Mouse (Mus musculus): ENCODE data around the gene Snx25. TPM values are rescaled to one million over a fixed set of nuclear protein-coding genes. Genes with fewer than 3 reads are reported as not detected.

Gene Snx25
- total and polyA plus RNA-seq, 3 experiments = 20.0 to 23.1 TPM; not detected in 1

DNA sequence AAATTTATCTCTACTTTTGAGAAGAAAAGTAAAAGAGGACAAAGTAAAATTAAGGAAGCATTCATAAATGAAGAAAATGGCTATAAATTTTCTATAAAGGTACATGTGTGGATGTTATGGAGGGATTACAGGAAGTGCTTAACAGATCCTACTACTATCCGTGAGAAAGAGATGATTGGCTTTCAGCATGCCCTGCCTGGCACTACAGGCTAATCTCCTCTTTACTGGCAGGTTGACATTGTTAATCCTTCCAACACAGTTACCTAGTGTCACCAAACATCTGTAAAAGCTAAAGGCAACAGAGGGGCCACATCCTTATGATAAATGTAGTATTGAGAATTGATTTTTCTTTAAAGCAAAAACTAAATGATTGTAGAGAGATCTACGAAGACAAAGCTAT, 21.7 kb upstream of the Snx25 start:
- H3K4me3 ChIP-seq (ENCODE audit: control insufficient read depth in 1 of 2, insufficient read depth in 1 of 2, low read depth in 2 of 2, low read length in 2 of 2) = no peak overlapping the region
- peaks cover 2 to 15% of the 10 kb centered on the region in 2 experiments; a peak in 3 of 4 replicates for H3K4me1 ChIP-seq (ENCODE audit: control insufficient read depth in 1 of 2, insufficient read depth in 2 of 2, low read length in 2 of 2)
- no peak overlapping the region for H3K9ac ChIP-seq (ENCODE audit: control insufficient read depth, low read depth, low read length, poor library complexity, severe bottlenecking)
- TF ChIP-seq POLR2A (IDR thresholded peaks at IDR 0.05; ENCODE audit: control insufficient read depth in 1 of 2, insufficient read depth in 1 of 2, low read depth in 1 of 2, low read length in 2 of 2, poor library complexity in 1 of 2) (no peak), TCF12 (IDR thresholded peaks at IDR 0.05; ENCODE audit: low read depth, low read length) (0 out of 2 replicates have a peak, but pooled peaks have one; percentile 7)
- H3K9me3 ChIP-seq (replicated peaks; ENCODE audit: insufficient read depth, low read length) = no peaks in the 10 kb centered on the region
- peaks cover 2 to 11% of the 10 kb centered on the region in 2 experiments; a peak in 3 of 4 replicates for H3K36me3 ChIP-seq (ENCODE audit: control insufficient read depth in 1 of 2, insufficient read depth in 2 of 2, low read length in 2 of 2)
- no peak overlapping the region for H3K27ac ChIP-seq (ENCODE audit: control insufficient read depth, low read depth, low read length)
- no peaks in the 10 kb centered on the region for H3K27me3 ChIP-seq (ENCODE audit: control insufficient read depth in 1 of 2, insufficient read depth in 2 of 2, low read length in 2 of 2)
- DNase-seq (ENCODE audit: low read depth, low spot score) = no peak
- H3K79me2 ChIP-seq (ENCODE audit: control insufficient read depth, insufficient read depth, low read length, poor library complexity) = peaks cover 2% of the 10 kb centered on the region; the same call in 1 of the 2 replicates

DNA sequence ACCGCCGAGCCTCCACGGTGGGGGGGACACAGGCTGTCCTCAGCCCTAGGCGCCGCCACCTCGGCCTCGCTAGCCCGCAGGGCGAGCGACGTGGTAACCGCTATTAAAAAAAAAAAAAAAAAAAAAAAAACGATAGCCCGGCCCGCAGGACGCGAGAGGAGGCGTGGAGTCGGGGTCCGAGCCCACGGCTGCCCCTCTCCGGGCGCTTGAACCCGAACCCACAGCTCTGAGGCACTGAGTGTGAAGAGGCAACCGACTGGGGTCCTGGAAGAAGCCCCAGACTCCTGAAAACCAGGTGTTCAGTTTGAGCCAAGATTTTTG, 11.9 kb upstream of the Snx25 start:
- no peak for TF ChIP-seq TAL1 (IDR thresholded peaks at IDR 0.05; ENCODE audit: low read length)
- peak; percentile 78 for TF ChIP-seq ZNF384 (IDR thresholded peaks at IDR 0.05; ENCODE audit: low read depth, low read length)
- peaks cover 0 to 12% of the 10 kb centered on the region in 2 experiments; a peak in 2 of 4 replicates for H3K36me3 ChIP-seq (ENCODE audit: control insufficient read depth in 1 of 2, insufficient read depth in 2 of 2, low read length in 2 of 2)

DNA sequence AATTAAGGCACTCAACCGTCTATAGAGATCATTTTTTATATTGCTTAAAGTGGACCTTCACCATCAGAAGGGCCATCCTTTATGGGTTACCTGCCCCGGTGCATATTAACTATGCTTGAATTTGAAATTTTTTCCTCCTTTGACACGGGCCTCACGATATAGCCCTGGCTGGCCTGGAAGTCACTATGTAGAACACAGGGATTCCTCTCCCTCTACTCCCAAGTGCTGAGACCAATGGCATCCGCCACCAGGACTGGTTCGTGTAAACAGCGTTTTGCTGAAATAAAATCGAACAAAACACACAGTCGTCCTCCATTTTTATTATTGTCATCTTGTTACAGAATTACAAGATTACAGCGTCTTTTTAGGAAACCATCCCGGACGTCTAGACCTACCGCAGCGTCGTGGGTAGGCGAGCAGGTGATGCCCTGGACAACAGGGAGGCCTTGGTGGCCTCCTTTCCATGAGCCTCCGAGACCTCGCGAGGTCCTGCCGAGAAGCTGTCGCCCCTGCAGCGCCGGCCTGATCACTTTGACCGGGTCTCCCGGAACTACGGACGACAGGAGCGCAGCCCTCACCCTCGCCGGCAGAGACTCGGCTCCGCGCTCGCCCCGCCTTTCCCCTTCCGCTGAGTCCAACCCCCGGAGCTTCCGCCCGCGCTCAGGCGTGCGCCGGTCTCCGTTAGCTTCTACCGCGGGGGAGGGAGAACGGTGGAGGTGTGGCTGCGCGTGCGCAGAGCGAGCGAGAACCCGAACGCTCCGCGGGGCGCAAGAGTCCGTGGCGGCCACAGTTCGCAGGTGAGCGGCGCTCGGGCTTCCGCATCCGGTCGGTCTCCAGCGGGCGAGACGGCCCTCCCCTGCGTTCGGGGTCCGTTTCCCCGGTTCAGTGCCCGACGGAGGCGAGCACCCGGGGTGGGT, 11.3 kb upstream of the Snx25 start:
- H3K9ac ChIP-seq (ENCODE audit: control insufficient read depth, low read depth, low read length, poor library complexity, severe bottlenecking) = peak overlapping the region; percentile 95
- peak overlapping the region; percentile 78 to 98 for H3K4me3 ChIP-seq (ENCODE audit: control insufficient read depth in 1 of 2, insufficient read depth in 1 of 2, low read depth in 2 of 2, low read length in 2 of 2)
- peak overlapping the region; percentile 85 for H3K27ac ChIP-seq (ENCODE audit: control insufficient read depth, low read depth, low read length)
- peak; percentile 97 for DNase-seq (ENCODE audit: low read depth, low spot score)
- H3K36me3 ChIP-seq (ENCODE audit: control insufficient read depth in 1 of 2, insufficient read depth in 2 of 2, low read length in 2 of 2) = peaks cover 0 to 12% of the 10 kb centered on the region in 2 experiments; a peak in 2 of 4 replicates
- H3K79me2 ChIP-seq (ENCODE audit: control insufficient read depth, insufficient read depth, low read length, poor library complexity) = peaks cover 13% of the 10 kb centered on the region
- H3K27me3 ChIP-seq (ENCODE audit: control insufficient read depth in 1 of 2, insufficient read depth in 2 of 2, low read length in 2 of 2) = no peaks in the 10 kb centered on the region
- no peaks in the 10 kb centered on the region for H3K9me3 ChIP-seq (replicated peaks; ENCODE audit: insufficient read depth, low read length)
- H3K4me1 ChIP-seq (ENCODE audit: control insufficient read depth in 1 of 2, insufficient read depth in 2 of 2, low read length in 2 of 2) = peaks cover 10 to 13% of the 10 kb centered on the region in 2 experiments; a peak in 3 of 4 replicates
- peak; percentile 94 for TF ChIP-seq ZMIZ1 (IDR thresholded peaks at IDR 0.05; ENCODE audit: low read depth, low read length)
- no peak for TF ChIP-seq JUND (IDR thresholded peaks at IDR 0.05; ENCODE audit: low read depth, low read length)
- peak; percentile 84 for TF ChIP-seq MXI1 (IDR thresholded peaks at IDR 0.05; ENCODE audit: low read depth, low read length)
- TF ChIP-seq MAFK (IDR thresholded peaks at IDR 0.05; ENCODE audit: borderline replicate concordance, low read depth, low read length) = no peak
- TF ChIP-seq SIN3A (IDR thresholded peaks at IDR 0.05; ENCODE audit: low read length) = peak; percentile 74
- TF ChIP-seq MAZ (IDR thresholded peaks at IDR 0.05; ENCODE audit: low read depth, low read length) = peak; percentile 85; the same call in 1 of the 2 replicates
- TF ChIP-seq MYB (IDR thresholded peaks at IDR 0.05; ENCODE audit: low read depth, low read length) = no peak
- peak; percentile 85 for TF ChIP-seq TCF12 (IDR thresholded peaks at IDR 0.05; ENCODE audit: low read depth, low read length)
- peak; percentile 53 for TF ChIP-seq TBP (IDR thresholded peaks at IDR 0.05; ENCODE audit: low read depth, low read length)
- no peak for TF ChIP-seq CTCF (IDR thresholded peaks at IDR 0.05 in 2 of 3, conservative IDR thresholded peaks at IDR 0.05 in 1 of 3; ENCODE audit: control insufficient read depth in 1 of 3, insufficient read depth in 1 of 3, low read depth in 2 of 3, low read length in 3 of 3, poor library complexity in 1 of 3, severe bottlenecking in 1 of 3)
- TF ChIP-seq SMC3 (IDR thresholded peaks at IDR 0.05; ENCODE audit: low read depth, low read length) = no peak
- TF ChIP-seq USF1 (IDR thresholded peaks at IDR 0.05; ENCODE audit: low read depth, low read length) = no peak; the same call in 1 of the 2 replicates
- no peak for TF ChIP-seq RCOR1 (IDR thresholded peaks at IDR 0.05; ENCODE audit: low read depth, low read length)
- peak; percentile 90 for TF ChIP-seq ELF1 (IDR thresholded peaks at IDR 0.05; ENCODE audit: low read depth, low read length)
- 0 out of 2 replicates have a peak, but pooled peaks have one; percentile 27 for TF ChIP-seq UBTF (IDR thresholded peaks at IDR 0.05; ENCODE audit: borderline replicate concordance, insufficient read depth, low read depth, low read length)
- TF ChIP-seq RAD21 (IDR thresholded peaks at IDR 0.05; ENCODE audit: low read depth, low read length) = no peak
- TF ChIP-seq CHD1 (IDR thresholded peaks at IDR 0.05; ENCODE audit: low read depth, low read length) = no peak; the same call in 1 of the 2 replicates
- peak; percentile 53; the same call in 1 of the 2 replicates for TF ChIP-seq MYC (IDR thresholded peaks at IDR 0.05; ENCODE audit: low read depth, low read length)
- peak in 1 of 2 experiments; percentile 42; a peak in 1 of 4 replicates for TF ChIP-seq EP300 (IDR thresholded peaks at IDR 0.05; ENCODE audit: low read depth in 1 of 2, low read length in 2 of 2)
- TF ChIP-seq POLR2AphosphoS2 (IDR thresholded peaks at IDR 0.05; ENCODE audit: low read length) = peak; percentile 95
- peak; percentile 26; the same call in 1 of the 2 replicates for TF ChIP-seq CHD2 (IDR thresholded peaks at IDR 0.05; ENCODE audit: low read length)

More for the DNA sequence above, 11.9 kb upstream of the Snx25 start:
- peaks cover 13% of the 10 kb centered on the region for H3K79me2 ChIP-seq (ENCODE audit: control insufficient read depth, insufficient read depth, low read length, poor library complexity)
- peak overlapping the region; percentile 85 for H3K27ac ChIP-seq (ENCODE audit: control insufficient read depth, low read depth, low read length)
- H3K4me3 ChIP-seq (ENCODE audit: control insufficient read depth in 1 of 2, insufficient read depth in 1 of 2, low read depth in 2 of 2, low read length in 2 of 2) = peak overlapping the region; percentile 69 to 98
- H3K9ac ChIP-seq (ENCODE audit: control insufficient read depth, low read depth, low read length, poor library complexity, severe bottlenecking) = peak overlapping the region; percentile 95
- no peak for DNase-seq (ENCODE audit: low read depth, low spot score)
- H3K27me3 ChIP-seq (ENCODE audit: control insufficient read depth in 1 of 2, insufficient read depth in 2 of 2, low read length in 2 of 2) = no peaks in the 10 kb centered on the region
- H3K4me1 ChIP-seq (ENCODE audit: control insufficient read depth in 1 of 2, insufficient read depth in 2 of 2, low read length in 2 of 2) = peaks cover 10 to 13% of the 10 kb centered on the region in 2 experiments; a peak in 3 of 4 replicates
- H3K9me3 ChIP-seq (replicated peaks; ENCODE audit: insufficient read depth, low read length) = no peaks in the 10 kb centered on the region

Data from MEL (cell line).